Mouse (Mus musculus): ENCODE data around the gene Chka. TPM values are rescaled to one million over a fixed set of nuclear protein-coding genes. Genes with fewer than 3 reads are reported as not detected.
A peak's percentile ranks its signal among the peaks of the same experiment; 100 is the strongest.

Gene Chka
- total RNA-seq, 1 experiment from 2014 or later = 46.5 TPM

DNA sequence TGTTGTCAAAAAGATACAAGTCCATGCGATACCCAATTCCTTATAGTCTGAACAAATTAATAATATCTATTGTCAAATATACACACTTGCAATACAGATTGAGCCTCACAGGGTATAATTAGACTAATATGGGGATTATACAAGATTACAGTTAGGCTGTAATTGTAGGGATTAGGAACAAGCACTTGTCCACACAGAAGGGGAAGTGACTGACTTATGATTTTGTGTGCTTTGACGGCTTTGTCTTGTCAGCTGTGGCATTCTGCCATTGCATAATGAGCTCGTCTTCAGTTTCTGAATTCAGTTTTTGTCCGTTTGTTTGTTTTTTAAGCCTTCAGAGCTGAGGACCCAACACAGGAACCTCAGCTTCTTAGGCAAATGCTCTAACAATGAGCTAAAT lies 30.6 kb downstream of the Chka start:
- ATAC-seq (replicated peaks; ENCODE audit: low read depth, poor library complexity, severe bottlenecking) = 0 out of 2 replicates have a peak, but pooled peaks have one; percentile 39

DNA sequence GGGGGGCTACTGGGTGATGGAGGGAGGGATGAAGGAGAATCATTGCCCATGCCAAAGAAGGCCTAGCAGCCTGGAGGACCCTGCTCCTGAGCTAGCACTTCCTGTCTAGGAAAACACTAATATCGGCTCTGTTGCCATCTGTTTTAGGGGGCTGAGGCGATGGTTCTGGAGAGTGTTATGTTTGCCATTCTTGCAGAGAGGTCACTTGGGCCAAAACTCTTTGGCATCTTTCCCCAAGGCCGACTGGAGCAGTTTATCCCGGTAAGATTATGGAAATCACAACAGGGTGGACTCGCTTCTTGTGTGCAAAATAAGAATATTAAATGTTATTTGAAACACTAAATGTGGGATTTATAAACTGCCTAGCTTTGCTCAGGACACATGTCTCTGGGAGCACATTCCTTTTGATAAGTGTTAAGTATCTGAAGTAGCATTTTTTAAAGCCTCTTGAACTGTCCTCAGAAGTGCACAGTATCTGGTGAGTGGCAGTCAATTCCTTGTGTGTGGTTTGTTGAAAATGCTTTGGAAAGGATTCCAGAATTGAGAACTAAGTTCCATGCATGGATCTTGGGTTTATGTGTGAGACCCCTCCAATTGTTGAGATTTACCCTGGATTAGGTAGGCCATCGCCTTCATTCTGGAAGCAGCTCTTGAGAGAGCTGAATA lies 32.9 kb downstream of the Chka start:
- ATAC-seq (replicated peaks; ENCODE audit: low read depth, poor library complexity, severe bottlenecking) = no peak

DNA sequence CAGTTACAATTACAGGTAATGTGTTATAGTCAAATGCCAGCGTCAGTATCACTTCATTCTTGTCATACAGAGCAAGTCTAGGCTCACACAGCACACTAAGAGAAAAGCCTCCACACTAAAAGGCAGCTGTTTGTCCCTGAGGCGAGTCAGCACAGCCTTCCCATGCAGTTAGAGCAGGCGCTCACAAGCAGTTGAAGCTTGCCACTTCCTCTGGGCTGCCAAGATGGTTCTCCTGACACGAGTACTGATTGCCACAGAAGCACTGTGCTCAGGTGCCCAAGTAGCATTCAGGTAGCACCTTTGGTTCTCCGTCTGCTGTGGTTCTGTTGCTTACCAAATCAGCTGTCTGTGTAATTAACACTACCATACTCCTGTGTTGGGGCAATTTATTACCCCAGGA lies 37.5 kb downstream of the Chka start:
- ATAC-seq (replicated peaks; ENCODE audit: low read depth, poor library complexity, severe bottlenecking) = no peak

DNA sequence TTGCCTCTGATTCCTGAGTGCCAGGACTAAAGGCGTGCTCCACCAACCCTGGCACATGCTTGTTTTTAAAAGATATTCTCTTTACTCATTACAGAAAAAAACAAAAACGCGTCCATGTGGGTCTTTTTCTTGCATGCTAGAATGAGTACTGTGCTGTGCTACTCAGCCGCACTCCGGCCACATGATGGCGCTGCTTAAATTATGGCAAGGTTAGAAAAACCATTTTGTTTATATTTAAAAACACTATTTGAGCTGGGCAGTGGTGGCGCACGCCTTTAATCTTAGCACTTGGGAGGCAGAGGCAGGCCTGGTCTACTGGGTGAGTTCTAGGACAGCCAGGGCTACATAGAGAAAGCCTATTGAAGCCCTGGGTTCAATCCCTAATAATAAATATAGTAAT lies 38.6 kb downstream of the Chka start:
- peak; percentile 62; the same call in 1 of the 2 replicates for ATAC-seq (replicated peaks; ENCODE audit: low read depth, poor library complexity, severe bottlenecking)

DNA sequence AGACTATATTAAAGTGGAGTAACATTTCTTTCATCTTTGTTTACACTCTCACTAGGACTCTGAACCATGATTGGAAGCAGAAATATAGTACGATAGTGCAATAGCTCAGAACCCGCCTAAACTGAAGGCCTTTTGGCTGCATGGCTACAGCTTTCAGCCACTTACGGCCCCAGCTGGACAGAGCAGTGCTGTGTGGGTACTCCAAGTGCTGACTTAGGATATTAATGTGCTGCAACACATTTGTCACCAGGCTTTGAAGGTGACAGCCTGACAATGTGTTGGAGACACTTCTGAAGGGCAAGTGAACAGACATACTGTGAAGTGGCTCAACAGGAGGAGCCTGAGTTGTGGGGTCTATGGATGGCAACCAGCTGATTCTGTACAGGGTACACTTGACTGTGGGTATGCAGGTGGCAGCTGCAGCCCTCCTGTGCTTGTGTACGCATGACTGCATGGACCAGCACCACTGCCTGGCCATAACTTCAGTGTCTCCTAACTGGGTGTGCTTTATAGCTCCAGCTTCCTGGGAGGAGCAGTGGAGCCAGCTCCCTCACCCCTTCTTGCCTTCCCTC lies 42.1 kb downstream of the Chka start:
- no peak for ATAC-seq (replicated peaks; ENCODE audit: low read depth, poor library complexity, severe bottlenecking)

DNA sequence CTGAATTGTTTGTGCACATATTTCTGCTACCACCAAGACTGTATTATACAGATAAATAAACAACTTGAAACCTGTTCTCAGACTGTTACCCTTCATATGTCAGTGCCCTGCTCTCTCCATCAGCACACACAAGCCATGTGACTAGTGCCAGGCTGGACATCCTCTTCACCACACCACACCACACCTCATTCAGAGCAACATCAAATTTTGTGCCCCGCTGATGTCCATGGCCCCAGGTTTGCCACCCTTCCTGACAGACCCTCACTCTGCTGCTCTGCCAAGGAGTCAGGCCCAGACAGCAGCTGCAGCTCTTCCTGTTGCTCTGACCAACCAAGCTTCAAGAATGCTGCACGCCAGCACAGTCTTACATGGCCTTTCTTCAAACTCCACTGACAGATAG lies 42.7 kb downstream of the Chka start:
- ATAC-seq (replicated peaks; ENCODE audit: low read depth, poor library complexity, severe bottlenecking) = no peak

DNA sequence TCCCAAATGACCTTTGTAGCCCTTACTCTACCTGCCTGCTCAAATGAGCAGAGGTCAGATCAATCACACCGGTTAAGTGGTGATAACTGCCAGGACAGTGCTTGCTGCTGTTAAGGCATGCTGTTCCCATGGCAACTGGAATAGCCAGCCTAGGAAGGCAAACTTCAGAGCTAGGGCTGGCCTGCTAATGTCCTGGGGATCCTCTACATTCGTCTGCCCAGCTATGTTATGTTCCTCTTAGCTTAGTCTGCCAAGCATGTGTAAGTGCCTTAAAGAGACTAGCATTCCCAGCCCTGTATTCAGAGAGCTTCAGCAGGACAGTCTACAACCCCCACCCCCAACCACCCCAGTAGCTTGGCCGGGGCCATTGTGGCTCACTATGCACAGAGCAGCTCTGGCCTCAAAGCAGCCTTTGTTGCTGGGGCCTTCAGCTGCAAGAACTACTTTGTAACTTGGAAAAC lies 43.6 kb downstream of the Chka start:
- ATAC-seq (replicated peaks; ENCODE audit: low read depth, poor library complexity, severe bottlenecking) = no peak

DNA sequence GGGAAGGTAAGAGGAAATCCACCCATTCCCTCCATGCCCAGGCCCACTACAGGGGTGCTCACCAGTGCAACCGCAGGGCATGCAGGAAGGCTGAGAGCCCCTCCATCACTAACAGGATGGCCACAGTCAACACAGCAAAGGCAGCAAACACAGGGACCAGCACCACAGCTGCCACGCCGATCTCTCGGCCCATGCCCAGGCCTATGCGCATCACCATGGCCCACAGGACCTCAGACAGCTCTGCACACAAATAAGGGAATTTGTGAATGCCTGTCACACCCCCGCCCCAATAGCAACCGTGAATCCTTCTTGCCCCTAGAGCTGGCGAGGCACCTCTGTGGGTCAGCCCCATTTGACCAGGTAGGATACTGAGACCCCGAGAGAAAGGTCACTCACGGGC lies 44.6 kb downstream of the Chka start:
- ATAC-seq (replicated peaks; ENCODE audit: low read depth, poor library complexity, severe bottlenecking) = no peak

DNA sequence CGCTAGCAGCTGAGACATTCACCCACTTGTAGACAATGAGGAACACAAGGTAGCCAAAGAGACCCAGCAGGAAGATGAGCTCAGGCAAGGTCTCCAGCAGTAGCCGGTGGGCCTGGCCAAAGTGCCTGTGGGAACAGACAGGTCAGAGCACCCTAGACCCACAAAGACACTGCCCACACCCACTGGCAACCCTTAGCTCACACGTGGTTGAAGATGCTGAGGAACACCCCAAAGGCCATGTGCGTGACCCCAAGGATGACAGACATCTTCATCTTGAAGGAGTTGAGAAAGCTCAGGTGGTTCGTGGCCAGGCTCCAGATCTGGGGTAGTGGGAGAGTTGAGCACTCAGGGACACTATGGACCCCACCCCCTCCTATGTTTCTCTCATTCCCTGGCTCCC lies 46.0 kb downstream of the Chka start:
- no peak for ATAC-seq (replicated peaks; ENCODE audit: low read depth, poor library complexity, severe bottlenecking)

DNA sequence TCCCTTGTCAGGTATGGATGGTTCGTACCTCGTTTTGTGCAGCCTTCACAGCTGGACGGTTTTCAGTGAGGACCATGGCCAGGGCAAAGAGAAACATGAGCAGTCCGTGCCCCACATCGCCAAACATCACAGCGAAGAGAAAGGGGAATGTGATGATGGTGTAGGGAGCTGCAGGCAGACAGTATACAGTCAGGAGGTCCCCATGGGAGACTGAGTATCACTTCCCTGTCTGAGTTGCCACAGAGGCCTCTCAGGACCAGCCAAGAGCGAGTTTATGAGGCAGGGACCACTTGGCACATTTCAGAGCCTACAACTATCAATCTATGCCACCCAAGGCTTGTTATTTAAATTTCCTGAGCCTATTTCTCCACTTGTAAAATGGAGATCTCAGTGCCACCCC lies 47.4 kb downstream of the Chka start:
- ATAC-seq (replicated peaks; ENCODE audit: low read depth, poor library complexity, severe bottlenecking) = 0 out of 2 replicates have a peak, but pooled peaks have one; percentile 29

DNA sequence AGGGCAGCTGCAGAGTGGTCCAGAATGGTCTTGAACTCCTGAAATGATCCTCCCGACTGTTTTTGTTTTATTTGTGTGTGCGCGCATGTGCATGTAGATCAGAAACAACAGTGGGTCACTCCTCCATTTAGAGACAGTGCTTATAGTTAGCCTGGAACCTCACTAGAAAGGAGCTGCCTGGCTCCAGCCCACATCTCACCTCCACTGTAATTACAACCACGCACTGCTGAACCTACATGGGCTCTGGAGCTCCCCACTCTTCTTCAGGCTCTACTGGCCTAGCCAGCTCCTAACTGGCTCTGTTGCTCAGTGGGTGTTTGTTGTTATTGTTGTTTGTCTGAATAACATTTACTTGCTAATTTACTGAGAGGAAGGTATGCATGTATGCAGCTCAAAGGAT lies 48.0 kb downstream of the Chka start:
- no peak for ATAC-seq (replicated peaks; ENCODE audit: low read depth, poor library complexity, severe bottlenecking)

DNA sequence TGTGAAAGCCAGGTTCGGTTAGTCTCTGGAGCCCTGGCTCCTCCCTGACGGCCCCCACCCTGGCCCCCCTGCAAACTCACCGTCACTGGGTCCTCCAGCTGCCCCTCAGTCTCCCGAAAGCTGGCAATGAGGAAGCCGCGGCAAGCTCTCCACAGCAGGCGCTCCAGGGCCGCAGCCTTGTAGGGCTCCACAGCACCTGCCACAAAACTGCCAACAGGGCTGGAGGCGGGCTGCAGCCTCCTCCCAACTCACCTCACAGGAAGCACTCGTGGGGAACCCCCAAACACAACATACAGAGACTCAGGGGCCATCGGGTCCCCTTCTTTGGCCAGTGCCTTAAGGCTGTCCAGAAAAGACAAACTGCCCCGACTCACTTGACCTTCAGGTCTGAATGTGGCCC lies 51.4 kb downstream of the Chka start:
- ATAC-seq (replicated peaks; ENCODE audit: low read depth, poor library complexity, severe bottlenecking) = no peak

DNA sequence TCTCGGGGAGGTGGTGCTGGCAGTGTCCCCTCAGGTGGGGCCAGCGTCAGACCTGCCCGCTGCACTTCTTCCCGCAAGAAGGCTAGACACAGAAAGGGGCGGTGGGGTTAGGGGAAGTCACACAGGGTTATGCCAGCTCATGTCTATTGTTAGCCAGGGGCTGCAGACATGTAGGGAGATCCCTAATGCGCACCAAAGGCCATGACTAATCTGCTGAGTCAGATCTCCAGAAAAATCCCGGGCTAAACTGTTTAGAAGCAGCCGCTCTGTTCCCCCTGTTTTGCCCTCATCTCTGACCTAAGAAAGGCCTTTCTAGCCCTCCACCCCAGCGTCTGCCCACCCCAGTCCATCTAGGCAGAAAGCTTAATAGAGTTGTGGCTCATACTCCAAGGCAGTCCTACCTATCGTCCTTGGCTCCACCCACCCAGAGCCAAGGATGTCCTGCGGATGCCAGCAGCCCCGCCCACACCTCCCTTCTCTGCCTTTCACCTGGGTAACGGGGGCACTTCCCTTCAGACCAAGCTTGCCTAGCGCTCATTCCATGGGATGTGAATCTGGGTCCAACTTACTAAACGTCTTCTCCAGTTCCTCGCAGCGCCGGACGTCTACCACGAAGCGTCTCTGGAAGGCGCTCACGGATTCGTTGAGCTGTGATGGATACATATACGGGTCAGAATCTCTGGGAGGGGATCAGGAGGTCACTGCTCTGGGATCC lies 52.2 kb downstream of the Chka start:
- no peak for ATAC-seq (replicated peaks; ENCODE audit: low read depth, poor library complexity, severe bottlenecking)

DNA sequence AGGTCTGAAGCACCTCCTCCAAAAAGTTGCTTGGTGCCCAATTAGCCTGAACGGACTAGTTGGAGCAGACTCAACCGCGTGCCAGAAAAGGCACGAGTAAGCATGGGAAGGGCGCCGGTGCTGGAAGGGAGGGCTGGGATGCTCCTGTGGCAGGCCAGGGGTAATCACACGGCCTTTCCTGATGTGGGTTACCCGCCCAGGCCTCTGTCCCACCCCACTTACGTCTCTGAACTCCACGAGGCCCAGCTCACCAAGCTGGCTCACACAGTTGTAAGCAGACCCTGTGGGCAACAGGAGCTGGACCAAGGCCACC lies 52.7 kb downstream of the Chka start:
- no peak for ATAC-seq (replicated peaks; ENCODE audit: low read depth, poor library complexity, severe bottlenecking)

DNA sequence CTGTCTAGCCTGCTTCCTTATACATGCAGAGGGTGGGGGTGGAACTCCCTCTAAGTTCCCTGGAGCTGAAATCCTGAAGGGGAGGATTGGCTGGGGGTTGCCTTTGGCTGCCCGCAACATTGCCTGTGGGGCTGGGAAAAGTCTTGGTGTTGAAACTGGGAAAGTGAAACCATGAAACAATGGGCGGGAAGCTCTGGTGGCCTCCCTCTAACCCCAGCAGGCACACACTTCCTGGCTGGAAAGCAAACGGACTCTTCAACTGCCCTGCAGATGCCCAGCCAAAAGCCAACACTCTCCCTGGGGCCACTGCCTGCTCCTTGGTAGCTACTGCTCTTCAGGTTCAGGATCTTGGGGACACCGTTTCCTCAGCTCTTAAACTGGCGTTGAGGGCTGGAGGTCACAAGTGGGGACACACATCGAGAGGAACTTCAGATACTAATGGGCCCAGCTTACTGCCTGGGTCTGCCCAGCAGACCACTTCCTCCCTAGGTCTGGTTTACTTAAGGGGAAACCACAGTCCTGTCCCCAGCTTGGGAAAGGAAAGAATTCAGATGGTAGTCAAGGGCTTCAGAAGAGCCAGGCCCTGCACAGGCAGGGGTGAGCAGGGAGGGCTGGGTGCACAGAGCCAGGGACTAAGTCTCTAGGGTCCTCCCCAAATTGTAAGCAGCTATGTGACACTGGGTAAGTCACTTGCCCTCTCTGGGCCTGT lies 53.8 kb downstream of the Chka start:
- ATAC-seq (replicated peaks; ENCODE audit: low read depth, poor library complexity, severe bottlenecking) = peak; percentile 70

DNA sequence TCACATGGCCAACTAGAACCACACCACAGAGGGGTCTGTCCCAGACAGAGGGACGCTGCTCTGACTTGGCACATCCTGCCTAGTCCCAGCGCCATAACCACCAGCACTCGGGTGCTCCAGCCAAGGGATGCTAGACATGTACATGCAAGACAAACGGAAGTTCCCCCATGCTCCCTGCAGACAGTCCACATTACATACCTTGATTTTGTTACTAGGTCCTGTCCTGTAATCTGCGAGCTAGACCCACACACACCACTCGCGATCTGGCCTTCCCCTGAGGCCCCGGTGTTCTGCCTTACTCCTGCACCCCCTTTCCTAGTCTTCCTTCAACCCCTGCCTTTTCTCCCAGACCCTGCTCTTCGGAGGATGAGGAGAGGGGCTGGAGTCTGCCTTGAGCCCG lies 54.8 kb downstream of the Chka start:
- no peak for ATAC-seq (replicated peaks; ENCODE audit: low read depth, poor library complexity, severe bottlenecking)

DNA sequence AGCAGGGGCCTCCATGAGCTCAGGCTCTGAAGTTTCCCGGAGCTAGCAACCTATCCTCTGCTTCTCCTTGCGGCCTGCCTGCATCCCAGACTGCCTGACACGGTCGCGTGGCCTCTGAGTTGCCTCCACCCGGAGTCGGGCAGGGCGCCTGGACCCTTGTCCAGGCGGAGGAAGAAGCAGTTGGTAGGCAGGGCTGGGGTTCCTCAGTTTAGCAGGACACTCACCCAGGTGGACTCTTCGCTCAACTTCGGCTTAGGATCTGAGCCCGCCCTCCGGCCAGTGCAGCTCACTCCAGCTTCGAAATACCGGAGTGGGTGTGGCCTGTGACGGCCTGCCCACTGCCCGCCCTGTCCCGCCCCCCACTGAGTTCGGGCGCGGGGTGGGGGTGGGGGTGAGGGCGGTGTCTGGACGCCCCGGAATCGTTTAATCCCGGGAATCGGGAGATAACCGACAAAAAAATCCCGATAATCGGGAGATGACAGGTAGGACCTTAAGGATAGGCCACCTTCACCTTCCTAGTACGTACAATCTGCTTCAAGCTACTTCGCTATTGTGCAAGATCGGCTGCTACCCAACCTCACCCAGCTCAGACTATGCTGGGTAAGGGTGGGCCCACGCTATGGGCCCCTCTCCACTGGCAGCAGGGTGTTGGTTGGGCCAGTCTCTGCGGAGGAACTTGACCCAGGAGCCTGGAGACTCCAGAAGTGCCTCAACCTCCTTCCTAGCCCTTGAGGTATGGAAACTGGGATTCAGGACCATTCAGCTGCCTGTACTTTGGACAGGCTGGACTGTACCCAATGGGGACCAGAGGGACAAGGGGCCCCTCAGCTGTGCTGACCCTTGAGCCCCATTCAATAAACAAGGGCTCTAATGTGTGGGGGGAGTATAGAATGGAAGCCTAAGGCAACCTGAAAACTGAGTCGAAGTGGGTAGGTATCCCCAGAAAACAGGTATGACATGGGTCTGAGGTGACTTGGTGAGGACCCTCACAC lies 55.5 kb downstream of the Chka start, which contains the start of gene Tcirg1:
Gene Tcirg1, minus strand, starts transcription at position 339 of the 992 bp plus-strand sequence.
- peak; percentile 62 for ATAC-seq (replicated peaks; ENCODE audit: low read depth, poor library complexity, severe bottlenecking)

DNA sequence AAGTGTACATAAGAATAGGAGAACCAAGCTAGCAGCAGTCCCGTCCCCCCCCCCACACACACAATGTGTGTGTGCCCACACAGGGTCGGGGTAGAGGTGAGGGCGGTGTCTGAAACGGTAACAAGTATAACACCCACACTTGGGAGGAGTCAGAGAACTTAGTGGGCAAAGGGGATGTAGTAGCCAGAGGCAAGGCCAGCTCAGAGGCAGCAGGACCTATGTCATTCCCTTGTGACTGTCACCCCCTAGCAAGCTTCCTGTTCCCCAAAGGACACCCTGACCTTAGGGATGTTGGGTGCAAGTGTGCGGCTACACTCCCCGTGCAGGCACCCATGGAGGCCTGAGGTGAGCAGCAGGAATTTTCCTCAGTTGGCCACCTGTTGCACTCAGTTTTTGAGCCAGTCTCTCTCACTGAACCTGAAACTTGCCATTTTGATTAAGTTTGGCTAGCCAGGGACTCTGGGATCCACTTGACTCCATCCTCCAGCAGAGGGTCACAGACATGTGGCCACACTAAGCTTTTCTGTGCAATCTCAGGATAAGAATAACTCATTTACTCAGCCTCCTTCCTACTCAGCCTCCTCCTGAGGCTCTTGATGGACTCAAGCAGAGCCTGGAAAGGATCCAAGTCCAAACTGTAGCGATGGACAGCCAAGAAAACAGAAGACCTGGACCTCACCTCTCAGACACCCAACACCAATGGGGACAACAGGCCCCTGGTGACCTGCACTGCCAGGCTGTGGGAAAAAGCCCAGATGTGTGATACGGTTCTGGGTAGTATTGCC lies 56.5 kb downstream of the Chka start:
- ATAC-seq (replicated peaks; ENCODE audit: low read depth, poor library complexity, severe bottlenecking) = no peak

DNA sequence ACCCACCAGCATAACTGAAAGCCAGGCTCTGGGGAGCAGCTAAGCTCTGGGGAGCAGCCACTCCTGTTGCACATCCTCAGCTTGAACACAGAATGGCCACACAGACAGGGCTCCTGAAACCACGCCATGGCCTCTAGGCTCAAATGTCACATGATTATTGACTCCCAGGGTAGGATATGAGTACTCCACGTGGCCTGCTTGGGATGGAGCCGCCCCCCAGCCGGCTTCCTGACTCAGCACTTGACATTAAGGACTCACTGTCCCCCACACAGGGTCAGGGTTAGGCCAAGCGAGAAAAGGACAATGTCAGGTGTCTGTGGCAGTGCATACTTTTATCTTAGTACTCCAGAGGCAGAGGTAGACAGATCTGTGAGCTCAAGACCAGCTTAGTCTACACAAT lies 58.6 kb downstream of the Chka start:
- ATAC-seq (replicated peaks; ENCODE audit: low read depth, poor library complexity, severe bottlenecking) = no peak
